Mouse (Mus musculus): ENCODE measurements around the gene Ints7.
A peak's percentile ranks its signal among the peaks of the same experiment; 100 is the strongest.

The Ints7 gene

GRCm38 (mm10) chr1:191638404-191638803 lies 63.0 kb downstream of the Ints7 start:
- no peak for DNase-seq

- DNase-seq: no peak
Measured at GRCm38 (mm10) chr1:191639200-191639807, 63.9 kb downstream of the Ints7 start.

GRCm38 (mm10) chr1:191640146-191640545 lies 64.7 kb downstream of the Ints7 start:
- DNase-seq: no peak

DNA sequence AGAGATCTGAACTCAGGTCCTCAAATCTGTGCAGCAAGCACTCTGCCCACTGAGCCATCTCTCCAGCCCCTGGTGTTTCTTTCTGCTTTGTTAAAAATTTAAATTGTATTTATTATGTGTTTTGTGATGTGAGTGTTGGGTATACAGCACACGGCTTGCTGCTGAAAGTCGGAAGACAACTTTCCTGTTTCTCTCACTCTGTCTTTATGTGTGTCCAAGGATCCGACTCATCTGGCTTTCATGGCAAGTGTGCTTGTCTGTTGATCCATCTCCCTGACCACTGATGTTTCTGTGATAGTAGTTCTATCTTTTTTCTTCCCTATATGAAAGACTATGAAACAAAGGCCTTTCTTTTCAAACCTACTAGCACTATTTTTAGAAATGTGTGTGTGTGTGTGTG lies 65.4 kb downstream of the Ints7 start:
- no peak for DNase-seq

DNA sequence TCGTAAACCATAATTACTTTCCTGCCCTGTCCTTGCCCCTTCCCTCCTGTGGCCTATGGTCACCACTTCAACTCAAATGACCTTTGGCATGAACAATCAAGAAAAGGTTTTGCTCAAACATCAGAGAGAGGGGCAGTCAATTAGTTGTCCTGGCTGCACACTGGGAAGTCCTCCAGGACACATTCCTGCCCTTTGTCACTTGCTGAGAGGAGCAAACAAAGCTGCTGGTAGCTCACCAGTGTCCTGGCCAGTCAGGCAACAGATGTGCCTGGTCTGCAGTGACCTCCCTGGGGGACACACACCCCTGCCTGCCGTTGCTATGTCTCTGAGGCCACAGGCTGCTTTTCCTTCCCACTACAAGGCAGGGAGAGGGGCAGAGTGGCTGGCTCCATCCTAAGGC lies 66.0 kb downstream of the Ints7 start:
- peak; percentile 30 for DNase-seq

GRCm38 (mm10) chr1:191642903-191643302 lies 67.5 kb downstream of the Ints7 start:
- DNase-seq: no peak

DNA sequence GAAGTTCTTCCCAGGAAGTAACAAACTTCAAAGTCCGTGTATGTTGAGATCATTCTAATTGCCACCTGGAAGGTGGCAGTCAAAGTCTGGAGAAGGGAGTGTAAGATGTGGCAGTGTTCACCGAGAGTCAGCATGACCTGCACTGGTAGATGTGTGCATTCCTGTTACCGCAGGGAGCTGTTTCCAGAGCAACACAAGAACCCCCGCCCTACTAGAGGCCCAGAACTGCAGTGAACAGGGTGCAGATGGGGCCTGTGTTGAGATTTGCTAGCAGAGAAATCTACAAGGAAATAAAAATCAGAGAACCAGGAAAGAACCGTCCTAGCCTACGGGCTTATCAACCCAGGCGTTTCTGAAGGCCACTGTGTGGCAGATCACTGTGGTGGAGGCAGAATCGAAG lies 70.5 kb downstream of the Ints7 start:
- no peak for DNase-seq

- DNase-seq: no peak
Measured at GRCm38 (mm10) chr1:191647590-191647989, 72.2 kb downstream of the Ints7 start.

- DNase-seq: no peak
Measured at GRCm38 (mm10) chr1:191659441-191659840, 84.0 kb downstream of the Ints7 start.

- no peak for DNase-seq
Measured at GRCm38 (mm10) chr1:191661019-191661796, 85.8 kb downstream of the Ints7 start.

- DNase-seq: peak; percentile 24
Measured at GRCm38 (mm10) chr1:191662178-191662898, 86.9 kb downstream of the Ints7 start.

GRCm38 (mm10) chr1:191662899-191663500 lies 87.6 kb downstream of the Ints7 start:
- no peak for DNase-seq

GRCm38 (mm10) chr1:191663603-191664002 lies 88.2 kb downstream of the Ints7 start:
- DNase-seq: no peak

DNA sequence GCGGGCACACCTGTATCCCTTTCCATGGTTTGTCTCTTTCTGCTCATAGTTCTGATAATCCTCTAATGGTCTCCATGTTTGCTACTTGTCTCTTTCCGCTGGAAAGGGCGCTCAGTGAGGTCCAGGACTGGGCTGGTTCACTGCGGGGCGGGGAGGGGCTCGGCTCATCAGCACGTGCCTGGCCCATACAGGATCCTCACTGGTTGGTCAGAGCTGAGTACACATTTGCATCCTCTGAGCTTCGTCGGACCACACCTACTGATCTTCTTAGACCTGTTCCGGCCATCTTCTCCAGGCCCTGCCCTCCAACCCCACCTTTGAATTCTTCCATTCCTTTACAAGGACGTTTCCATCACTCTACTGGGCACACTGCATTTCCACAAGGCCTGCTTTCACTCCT lies 90.9 kb downstream of the Ints7 start:
- no peak for DNase-seq

DNA sequence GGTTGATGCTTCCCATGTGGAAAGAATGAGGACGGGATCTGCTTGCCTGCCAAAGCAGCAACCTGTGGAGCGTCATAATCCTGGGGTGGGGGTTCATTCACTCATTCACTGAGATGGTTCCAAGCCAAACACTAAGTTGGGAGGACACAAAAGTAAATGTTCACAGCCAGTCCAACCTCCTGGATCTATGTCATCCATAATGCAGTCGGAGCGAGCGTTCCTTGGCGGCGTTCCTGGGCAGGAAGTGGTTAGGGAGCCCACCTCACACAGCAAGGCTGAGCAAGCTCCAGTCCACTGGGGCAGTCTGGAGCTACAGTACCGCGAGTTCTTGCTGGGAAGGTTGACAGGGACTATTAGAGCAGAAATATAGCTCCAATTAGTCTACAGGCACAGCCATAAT lies 92.6 kb downstream of the Ints7 start:
- no peak for DNase-seq

Measured in lung, postnatal 14 days (tissue).